Mouse (Mus musculus): ENCODE data around the gene Stim2.

Stim2 gene

DNA sequence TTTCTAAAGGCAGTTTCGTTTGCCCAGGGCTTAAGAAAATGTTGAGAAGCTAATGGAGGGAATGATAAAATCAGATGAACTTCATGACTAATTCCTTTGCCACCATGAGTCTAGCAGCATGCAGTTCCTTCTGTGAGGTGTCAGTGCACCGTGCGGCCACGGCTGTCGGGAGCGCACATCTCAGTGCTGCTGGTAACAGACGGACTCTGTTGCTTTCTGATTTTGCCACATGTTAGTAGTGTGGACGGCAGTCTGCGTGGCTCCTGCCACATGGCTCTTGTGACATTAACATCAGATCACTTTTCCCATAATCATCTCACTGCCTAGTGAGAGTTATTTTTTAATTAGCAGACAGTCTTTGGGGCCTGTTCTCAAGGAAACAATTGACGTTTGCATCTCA, 118.2 kb downstream of the Stim2 start:
- DNase-seq (ENCODE audit: low spot score) = no peak

DNA sequence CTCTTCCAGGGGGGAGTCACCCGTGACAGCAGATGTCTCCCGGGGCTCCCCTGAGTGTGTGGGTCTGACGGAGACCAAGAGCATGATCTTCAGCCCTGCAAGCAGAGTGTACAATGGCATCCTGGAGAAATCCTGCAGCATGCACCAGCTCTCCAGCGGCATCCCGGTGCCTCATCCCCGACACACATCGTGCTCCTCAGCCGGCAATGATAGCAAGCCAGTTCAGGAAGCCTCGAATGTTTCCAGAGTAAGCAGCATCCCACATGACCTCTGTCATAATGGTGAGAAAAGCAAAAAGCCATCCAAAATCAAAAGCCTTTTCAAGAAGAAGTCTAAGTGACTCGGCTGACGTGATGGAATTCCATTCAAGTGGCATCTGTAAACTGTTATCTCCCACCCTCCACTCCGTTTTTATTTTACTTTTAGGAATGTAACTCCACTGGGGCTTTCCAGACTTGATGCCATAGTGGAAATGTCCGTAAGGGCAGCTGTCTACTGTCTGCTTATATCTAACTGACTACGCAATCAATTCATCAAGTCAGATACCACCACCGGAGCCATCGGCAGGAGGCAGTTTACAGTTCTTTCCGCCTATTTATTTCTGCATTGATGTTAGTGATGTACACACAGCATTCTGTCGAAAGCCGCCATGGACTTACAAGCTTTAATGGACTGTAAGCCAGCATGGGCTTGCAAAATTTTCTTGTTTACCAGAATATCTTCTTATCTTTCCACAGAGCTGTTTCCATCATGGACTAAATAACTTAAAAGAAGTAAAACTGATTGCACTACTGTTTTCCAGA, 120.3 kb downstream of the Stim2 start:
- DNase-seq (ENCODE audit: low spot score) = no peak

DNA sequence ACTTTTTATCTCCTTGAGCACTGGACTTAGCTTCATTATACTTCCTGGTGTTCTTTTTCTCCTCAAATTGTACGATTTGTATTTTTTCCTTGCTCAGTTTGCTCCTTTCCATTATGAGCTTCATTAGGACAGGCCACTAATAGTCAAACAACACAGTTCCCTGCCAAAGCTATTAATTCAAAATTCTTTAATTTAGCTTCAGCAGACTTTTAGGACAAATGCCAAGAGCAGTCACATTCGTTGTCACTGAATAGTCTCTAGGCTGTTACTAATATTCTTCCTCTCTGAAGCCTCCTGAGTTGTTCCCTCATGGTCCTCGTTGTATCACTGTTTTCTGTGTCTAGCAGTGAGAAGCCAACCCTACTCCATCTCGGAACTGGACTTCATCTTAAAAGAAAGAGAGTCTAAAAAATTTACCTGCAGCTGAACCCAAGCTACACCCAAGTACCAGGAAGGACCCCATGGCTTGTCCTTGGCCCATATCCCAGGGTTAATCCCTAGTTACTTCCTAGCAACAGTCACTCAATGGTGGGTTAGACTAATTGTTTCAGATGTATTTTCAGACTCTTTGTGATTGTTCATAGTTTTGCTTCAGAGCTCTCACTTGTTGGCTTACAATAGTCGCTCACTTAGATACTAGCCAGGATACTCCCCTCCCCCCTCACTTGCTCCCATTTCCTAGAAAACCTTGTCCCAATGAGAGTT, 149.9 kb downstream of the Stim2 start:
- no peak for DNase-seq (ENCODE audit: low spot score)

DNA sequence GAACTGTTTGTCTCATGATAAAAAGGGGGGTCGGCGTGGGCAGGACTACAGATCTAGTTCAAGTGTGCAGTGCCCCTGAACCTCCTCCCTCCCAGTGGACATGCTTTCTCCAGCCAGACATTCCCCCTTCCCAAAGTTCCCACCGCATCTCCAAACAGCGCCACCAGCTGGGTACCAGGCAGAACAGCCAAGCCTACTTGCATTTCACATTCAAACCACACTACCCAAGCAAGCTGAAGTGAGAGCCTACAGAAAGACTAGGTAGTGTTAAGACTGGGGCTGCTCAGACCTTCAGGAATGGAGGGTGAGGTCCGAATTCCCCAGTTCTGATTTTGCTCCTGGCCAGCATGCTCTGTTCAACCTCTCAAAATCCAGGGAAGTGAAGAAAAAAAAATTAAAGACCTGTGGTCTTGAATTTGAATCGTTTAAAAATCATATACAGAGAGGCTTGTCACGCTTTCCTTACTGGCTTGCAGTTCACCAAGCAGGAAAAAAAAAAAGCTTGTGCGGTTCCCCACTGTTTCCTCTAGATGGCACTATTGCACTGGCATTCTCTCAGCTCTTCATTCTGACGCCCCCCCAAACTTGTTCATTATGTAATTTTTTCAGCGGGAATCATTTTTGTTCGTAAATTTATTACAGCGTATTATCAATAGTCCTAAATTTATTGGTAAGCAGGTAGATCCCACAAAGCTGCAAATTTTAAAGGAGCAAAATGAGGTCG, 156.4 kb downstream of the Stim2 start:
- peak; percentile 67 for DNase-seq (ENCODE audit: low spot score)

DNA sequence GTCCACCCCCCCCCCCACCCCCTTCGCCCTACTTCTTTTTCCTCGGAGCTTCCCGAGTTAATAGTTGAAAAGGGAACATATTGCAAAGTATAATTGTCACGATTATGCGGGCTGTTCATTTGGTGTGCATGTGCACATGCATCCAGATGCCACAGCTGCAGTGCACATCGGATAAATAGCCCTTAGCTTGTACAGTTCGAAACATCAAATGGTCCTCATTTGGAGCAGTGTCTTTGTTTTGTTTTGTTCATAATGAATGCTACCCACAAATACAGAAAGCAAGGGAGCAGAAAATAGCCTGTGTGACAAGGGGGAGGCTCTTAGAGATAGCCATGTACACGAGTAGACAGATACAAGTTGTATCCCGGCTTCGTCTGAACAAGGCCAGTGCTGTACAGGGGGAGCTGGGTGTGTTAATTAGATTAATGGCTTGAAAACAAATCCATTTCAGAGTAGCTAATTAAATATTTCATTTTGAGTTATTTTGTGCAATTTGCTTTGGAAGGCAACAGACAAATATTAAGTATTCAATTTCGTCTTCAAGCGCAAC, 157.0 kb downstream of the Stim2 start:
- peak; percentile 27 for DNase-seq (ENCODE audit: low spot score)

DNA sequence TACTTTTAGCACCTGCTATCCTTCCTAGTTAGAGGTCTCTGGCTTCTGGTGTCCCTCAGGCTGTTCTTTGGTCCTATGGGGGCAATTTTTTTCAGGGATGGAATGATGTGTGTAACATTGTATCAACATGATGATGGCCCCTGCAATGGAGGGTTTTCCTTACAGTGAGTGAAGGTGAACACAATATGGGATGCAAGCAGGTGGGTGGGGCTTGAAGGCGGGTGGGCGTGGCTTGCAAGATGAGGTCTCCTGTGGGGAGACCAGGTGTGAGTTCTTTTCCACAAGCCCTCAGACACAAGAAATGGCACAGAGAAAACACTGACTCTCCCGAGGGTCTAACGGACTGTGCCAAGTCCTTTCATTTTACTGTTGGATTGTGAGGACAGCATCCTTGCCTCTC, 157.6 kb downstream of the Stim2 start:
- DNase-seq (ENCODE audit: low spot score) = no peak

DNA sequence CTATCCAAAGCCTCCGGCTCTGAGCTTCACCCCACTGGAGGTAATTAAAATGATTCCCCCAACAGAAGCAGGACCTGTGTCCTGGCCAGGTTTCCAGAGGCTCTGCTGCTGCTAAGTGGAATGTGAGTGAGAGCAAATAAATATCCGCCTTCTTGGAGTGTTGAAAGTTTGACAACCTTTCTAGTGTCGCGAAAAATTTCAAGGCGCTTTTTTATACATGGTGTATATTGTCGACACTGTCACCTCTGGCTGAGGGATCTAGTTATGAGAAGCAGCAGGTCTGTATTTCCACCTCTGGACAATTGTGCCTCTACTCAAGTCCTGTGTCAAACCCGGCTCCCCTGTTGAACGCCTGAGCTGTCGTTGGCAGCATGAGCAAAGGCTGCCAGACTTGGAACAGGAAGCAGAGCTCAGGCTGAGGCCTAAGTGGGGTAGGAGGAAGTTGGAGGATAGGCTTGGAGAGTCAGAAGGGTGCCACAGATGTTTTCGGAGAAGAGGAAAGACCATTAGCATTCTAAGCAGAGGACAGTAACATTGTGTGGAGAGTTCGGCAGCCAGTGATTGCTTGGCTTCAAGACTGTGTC, 158.7 kb downstream of the Stim2 start:
- no peak for DNase-seq (ENCODE audit: low spot score)

DNA sequence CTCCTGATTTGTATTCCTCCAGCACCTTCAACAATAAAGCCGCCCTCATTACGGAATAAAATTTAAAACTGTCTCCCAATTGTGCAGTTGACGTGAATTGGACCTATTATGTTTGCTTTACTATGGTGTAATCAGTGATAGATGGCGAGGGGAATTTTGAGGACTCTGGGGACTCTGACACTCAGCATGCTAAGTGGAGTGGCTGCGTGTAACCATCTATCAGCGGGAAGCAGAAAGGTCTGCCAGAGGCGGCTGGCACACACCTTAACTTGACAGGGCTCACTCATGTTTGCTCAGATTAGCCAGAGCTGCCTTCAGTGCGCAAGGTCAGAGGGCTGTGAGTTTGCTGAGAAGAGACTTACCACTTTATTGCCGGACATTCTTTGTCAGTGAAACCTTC, 159.9 kb downstream of the Stim2 start:
- DNase-seq (ENCODE audit: low spot score) = no peak

DNA sequence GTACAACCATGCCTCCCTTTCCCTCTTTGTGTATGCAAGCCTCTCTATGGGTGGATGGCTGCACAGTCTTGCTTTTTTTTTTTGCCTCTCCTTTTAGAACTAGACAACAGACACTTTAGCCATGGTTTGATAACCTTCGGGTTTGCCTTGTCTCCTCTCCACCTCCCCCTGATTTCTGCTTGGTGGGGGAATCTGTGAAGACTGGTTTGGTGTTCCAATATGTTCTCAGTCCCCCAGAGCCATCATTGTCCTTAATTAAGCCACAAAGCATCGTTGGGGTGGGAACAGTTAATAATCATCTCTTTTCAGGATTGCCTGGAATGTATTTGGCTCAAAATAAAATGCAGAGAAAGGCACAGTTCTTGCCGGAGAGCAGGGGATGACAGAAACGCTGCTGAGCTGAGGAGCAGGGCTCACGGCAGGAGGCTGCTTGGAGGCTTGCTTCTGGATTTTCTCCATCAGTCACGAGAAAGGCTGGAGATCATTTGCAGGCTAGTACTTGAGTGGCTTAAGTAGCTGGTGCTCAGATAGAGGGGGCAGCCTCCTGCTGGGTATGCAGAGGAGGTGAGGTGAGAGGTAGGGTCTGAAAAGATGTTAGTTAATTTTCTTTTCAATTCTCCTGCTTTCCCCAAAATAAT, 161.0 kb downstream of the Stim2 start:
- no peak for DNase-seq (ENCODE audit: low spot score)

DNA sequence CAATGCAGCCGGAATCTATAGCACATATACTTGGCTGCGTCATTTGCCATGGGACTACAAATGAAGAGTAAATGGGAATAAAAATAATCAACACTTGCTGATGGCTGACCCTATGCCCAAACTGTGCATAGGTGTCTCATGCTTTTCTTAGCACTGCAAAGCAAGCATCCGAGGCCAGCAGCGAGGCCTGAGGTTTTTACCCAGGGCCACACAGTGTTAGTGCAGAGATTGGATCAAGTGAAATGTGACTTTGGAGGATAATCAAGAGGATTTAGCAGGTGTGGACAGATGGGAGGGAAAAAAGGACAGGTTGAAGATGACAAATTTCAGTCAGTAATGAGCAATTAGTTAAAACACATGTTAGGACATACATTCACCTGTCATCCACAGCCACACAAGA, 162.3 kb downstream of the Stim2 start:
- no peak for DNase-seq (ENCODE audit: low spot score)

DNA sequence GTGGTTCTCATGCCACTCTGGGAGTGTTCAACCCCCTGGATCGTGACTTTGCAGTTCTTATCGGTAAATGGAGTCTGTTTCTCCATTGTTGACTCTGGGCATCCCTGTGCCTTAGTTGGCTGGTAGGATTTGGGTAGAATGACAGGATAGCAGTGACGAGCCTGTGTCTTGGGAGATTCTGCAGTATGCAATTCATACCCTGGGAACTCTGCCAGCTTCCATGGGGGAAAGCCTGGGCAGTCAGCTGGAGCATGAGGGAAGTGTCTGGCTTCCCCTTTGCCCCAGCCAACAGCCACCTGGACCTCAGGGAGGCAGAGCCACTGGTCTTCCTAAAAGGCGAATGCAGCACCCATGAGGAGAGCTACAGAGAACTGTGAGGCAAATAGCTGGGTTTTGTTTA, 165.6 kb downstream of the Stim2 start:
- no peak for DNase-seq (ENCODE audit: low spot score)

Measured in layer of hippocampus, adult 11-12 months (tissue).